Mouse (Mus musculus) layer of hippocampus, adult 2 months (tissue): ENCODE data around the gene Igf2bp3. TPM values are rescaled to one million over a fixed set of nuclear protein-coding genes. Genes with fewer than 3 reads are reported as not detected.
"Not testable (repeated sequence)": the region's sequence is repeated elsewhere in the genome, so short reads cannot be mapped to it uniquely, and the experiment has no call there.

ENCODE experiments used
- DNase-seq, 2 experiments: peaks; one replicate each; pipeline ENCODE4 v3.0.0; 2022; ENCODE audit warnings: low spot score in 2 of 2
- H3K27ac ChIP-seq: fragments of 200-600 bp; 2 replicates; pipeline ENCODE4 v1.8.1; 2022
- H3K4me3 ChIP-seq: fragments of 200-600 bp; 2 replicates; pipeline ENCODE4 v1.8.1; 2022; ENCODE audit warnings: mild to moderate bottlenecking
- CTCF ChIP-seq: fragments of 200-600 bp; conservative IDR thresholded peaks from 2 replicates; pipeline ENCODE4 v1.8.1; 2022; ENCODE audit warnings: antibody characterized with exemption, mild to moderate bottlenecking, moderate library complexity
- long read RNA-seq, 2 experiments: library from polyadenylated mRNA; stranded (forward); transcript quantifications; one replicate each; pipeline ENCODE4 v2.0.0; 2021; ENCODE audit warnings: borderline mapping rate in 2 of 2
- total RNA-seq, 2 experiments: library from RNA; stranded (reverse); gene quantifications; 2 replicates each; pipeline ENCODE4 v1.2.3; 2021

Gene Igf2bp3
- total RNA-seq, result not detected
- long read RNA-seq, experiment 1, partial matches to known transcripts, result 0 of 62 reads
- long read RNA-seq, experiment 1, other reads (novel, unspliced or antisense), result 62 of 62 reads
- long read RNA-seq, experiment 2, partial matches to known transcripts, result 0 of 70 reads
- long read RNA-seq, experiment 2, other reads (novel, unspliced or antisense), result 70 of 70 reads

DNA sequence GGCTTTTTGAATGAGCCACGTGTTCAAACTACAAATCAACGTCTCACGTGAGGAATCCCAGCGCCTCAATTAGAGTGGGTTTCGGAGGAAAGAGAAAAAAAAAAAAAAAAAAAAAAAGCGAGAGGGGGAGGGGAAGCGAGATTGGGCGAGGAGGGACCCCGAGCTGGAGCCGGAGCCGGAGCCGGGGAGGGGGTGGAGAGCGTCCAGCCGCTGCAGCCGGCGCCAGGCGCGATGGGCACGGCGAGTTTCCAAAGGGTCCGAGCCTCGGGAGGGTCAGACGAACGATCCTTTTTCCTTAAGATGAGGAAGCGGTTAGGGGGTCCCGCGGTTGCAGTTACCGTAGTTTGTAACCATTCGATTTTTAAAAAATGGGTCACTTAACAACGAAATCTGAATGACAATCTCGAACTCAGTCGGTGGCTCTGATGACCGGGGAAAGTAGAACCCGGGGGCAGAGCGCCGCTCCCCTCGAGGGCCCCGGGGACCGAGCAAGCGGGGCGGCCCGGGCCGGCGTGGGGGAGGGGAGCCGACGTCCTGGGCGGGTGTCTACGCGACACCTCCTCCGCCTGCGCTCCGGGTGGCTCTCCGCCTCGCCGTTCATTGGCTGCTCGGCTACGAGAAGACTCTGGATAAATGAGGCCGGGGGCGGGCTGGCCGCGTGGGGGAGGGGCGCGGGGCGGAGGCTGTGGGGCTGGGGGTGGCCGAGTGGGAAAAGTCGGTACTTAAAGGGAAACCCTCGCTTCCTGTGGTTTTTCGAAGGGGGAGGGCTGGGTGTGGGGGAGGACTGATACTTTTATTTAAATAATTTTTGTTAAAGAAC lies at the start of gene Igf2bp3:
Gene Igf2bp3 (minus strand): TSS at position 30 of the 820 bp plus-strand sequence.
- DNase-seq, result no peak
- no peak for TF ChIP-seq CTCF
- H3K27ac ChIP-seq, result no peak within 1 kb of the TSS
- peak within 1 kb of the TSS; percentile 31 for H3K4me3 ChIP-seq

DNA sequence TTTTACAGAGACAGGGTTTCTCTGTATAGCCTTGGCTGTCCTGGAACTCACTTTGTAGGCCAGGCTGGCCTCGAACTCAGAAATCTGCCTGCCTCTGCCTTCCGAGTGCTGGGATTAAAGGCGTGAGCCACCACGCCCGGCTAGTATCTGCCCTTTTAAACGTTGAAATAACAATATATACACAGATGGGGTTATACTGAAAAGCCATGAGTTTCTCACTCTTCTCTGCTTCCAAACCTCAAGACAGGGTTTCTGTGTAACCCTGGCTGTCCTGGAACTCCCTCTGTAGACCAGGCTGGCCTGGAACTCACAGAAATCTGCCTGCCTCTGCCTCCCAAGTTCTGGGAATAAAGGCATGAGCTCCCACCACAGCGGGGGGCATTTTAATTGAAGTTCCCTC lies 49.7 kb upstream of the Igf2bp3 start:
- not testable (repeated sequence) for H3K27ac ChIP-seq, H3K4me3 ChIP-seq

DNA sequence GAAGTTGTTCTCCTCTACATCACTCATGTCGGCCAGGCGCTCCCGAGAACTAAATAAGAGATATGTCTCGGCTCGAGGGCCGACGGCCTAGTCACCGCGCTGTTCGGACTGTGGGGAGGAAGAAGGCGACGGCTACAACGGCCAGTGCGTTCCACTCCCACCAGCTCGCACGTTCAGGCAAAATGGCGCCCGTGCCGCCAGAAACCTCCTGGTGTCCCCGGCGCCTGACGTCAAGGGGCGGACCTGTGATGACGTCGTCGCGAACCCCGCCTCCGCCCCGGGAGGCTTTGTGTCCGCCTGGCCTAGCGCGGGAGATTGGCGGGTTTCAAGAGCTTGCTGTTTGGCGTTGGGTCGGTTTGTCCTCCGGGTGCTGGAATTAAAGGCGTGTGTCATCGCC lies 49.1 kb upstream of the Igf2bp3 start, which contains the start of gene Tra2a:
Gene Tra2a (minus strand): TSS at position 187 of the 397 bp plus-strand sequence.
- no peak; the same call in 1 of the 2 replicates for TF ChIP-seq CTCF
- Histone ChIP-seq H3K4me3 (peak within 1 kb of the TSS; percentile 94), H3K27ac (peak within 1 kb of the TSS; percentile 99)
- DNase-seq, result peak; percentile 96 to 97

More for the DNA sequence above, 49.7 kb upstream of the Igf2bp3 start:
- not testable (repeated sequence) for DNase-seq

GRCm38 (mm10) chr6:49263081-49263846 lies 48.5 kb upstream of the Igf2bp3 start:
- DNase-seq, result peak; percentile 5 to 22
- TF ChIP-seq CTCF, result no peak
- H3K27ac ChIP-seq, result peak overlapping the region; percentile 99
- H3K4me3 ChIP-seq, result peak overlapping the region; percentile 94

GRCm38 (mm10) chr6:49262421-49262820 lies 47.7 kb upstream of the Igf2bp3 start:
- H3K27ac ChIP-seq, result peak overlapping the region; percentile 99; the same call in 1 of the 2 replicates

DNA sequence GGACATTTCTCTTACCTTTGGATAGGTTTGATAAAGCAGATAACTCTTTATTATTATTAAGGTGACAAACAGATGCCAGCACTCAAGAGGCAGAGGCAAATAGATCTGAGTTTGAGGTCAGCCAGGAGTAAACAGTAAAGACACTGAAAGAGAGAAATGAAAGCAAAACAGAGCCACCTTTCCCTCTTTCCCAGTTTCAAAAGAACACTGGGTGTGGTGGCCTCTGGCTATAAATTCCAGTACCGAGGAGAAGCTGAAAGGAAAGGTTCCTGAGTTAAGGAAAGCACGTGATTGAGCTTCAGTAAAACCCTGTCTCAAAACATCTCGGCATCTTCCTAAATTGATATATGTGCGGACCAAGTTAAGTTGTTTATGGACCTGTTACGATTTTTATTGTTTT lies 45.0 kb upstream of the Igf2bp3 start:
- Histone ChIP-seq H3K27ac (no peak overlapping the region), H3K4me3 (no peak overlapping the region)
- DNase-seq, result no peak
- TF ChIP-seq CTCF, result no peak

More at GRCm38 (mm10) chr6:49262421-49262820, 47.7 kb upstream of the Igf2bp3 start:
- DNase-seq, result no peak
- peak overlapping the region; percentile 94 for H3K4me3 ChIP-seq
- TF ChIP-seq CTCF, result no peak

DNA sequence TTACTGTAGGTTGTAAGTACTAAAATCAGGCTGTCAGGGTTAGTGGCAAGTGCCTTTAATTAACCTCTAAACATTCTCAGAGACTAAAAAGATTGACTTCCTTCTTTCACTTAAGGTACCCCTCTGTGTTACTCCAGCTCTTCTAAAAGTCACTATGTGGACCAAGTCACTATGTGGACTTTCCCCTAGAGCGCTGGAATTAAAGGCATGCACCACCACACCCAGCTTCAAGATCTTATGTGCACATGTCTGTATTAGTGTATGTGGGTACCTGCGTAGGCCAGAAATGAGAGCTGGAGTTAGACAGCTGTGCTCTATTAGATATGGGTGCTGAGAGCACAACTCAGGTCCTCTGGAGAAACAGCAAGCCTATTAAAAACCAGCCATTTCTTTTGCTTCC lies 43.1 kb upstream of the Igf2bp3 start:
- DNase-seq, result no peak
- Histone ChIP-seq H3K4me3 (no peak overlapping the region), H3K27ac (no peak overlapping the region)
- no peak for TF ChIP-seq CTCF

- DNase-seq, result no peak
- H3K4me3 ChIP-seq, result no peak overlapping the region
- no peak for TF ChIP-seq CTCF
- no peak overlapping the region for H3K27ac ChIP-seq
Observed at GRCm38 (mm10) chr6:49252207-49252606, 37.5 kb upstream of the Igf2bp3 start.

DNA sequence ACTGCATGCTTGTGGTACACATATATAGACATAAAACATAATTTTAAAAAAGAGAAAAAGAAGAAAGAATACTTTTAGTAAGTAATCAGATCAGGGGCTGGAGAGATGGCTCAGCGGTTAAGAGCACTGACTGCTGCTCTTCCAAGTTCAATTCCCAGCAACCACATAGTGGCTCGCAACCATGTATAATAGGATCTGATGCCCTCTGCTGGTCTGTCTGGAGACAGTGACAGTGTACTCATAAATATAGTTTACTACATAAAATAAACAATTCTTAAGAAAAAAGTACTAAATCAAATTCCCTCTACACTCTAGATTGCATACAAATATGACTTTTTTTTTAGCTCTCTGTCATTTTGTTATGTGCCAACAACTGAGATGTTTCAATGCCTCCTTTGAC lies 36.4 kb upstream of the Igf2bp3 start:
- TF ChIP-seq CTCF, result peak; percentile 59
- H3K27ac ChIP-seq, result no peak overlapping the region
- no peak overlapping the region for H3K4me3 ChIP-seq
- no peak for DNase-seq

DNA sequence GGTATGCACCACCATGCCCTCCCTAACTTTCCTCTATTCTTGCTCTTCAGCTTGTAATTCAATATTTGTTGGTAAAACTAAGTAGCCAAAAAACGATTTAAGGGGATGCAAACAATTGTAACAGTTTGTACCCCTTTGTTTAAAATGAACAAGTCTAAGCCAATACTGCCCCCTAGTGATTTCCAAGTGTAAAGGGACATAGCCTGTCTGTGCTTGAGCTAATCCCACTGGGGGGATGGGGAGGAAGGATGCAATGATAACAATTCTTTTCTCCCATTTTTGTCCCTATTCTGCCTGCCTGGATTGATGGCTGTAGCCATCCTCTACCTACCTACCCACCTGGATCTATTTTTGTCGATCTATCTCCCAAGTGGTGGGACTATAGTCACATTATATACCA lies 32.5 kb upstream of the Igf2bp3 start:
- DNase-seq, result peak in 1 of 2 experiments; percentile 18

GRCm38 (mm10) chr6:49242331-49242730 lies 27.6 kb upstream of the Igf2bp3 start:
- DNase-seq, result no peak
- TF ChIP-seq CTCF, result no peak
- no peak overlapping the region for H3K27ac ChIP-seq
- H3K4me3 ChIP-seq, result no peak overlapping the region

More for the DNA sequence above, 32.5 kb upstream of the Igf2bp3 start:
- Histone ChIP-seq H3K27ac (no peak overlapping the region), H3K4me3 (no peak overlapping the region)
- TF ChIP-seq CTCF, result peak; percentile 86

DNA sequence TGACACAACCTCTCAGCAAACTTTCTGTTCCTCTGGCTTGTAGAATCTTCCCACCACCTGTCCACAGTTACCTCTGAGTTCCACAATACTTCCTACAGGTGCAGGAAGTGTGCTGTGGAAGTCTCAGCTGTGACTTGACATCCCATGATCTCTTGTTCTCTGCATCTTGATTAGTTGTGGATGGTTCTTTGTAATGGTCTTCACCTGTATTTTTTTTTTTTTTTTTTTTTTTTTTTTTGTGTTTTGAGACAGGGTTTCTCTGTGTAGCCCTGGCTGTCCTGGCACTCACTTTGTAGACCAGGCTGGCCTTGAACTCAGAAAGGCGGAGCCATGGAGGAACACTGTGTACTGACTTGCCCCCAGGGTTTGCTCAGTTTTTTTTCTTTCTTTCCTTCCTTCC lies 26.8 kb upstream of the Igf2bp3 start:
- H3K4me3 ChIP-seq, result no peak overlapping the region
- no peak for DNase-seq
- H3K27ac ChIP-seq, result no peak overlapping the region
- no peak for TF ChIP-seq CTCF

DNA sequence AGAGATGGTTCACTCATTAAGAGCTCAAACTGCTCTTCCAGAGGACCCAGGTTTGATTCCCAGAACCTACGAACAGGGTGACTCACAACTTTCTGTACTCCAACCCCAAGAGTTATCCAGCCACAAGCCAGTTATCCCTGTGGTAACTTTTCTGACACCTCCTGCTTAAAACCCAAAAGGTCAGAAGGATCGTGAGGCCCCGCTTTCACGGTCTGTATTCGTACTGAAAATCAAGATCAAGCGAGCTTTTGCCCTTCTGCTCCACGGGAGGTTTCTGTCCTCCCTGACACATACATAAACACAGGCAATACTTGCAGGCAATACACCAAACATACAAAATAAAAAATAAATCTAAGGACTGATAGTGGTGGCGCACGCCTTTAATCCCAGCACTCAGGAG lies 21.6 kb upstream of the Igf2bp3 start:
- no peak overlapping the region for H3K4me3 ChIP-seq
- H3K27ac ChIP-seq, result no peak overlapping the region
- peak; percentile 100 for DNase-seq
- no peak for TF ChIP-seq CTCF
